Mouse (Mus musculus) forebrain, embryonic 14.5 days (tissue): ENCODE results near the gene Ezr. TPM values are rescaled to one million over a fixed set of nuclear protein-coding genes. Genes with fewer than 3 reads are reported as not detected.
"Not testable (repeated sequence)": the region's sequence is repeated elsewhere in the genome, so short reads cannot be mapped to it uniquely, and the experiment has no call there.

Experiments used
- ATAC-seq: fragments of 200-750 bp; cut with Nextera tagmentation; 2 replicates; pipeline ENCODE4 v1.8.0; 2017; ENCODE audit warnings: mild to moderate bottlenecking, moderate library complexity
- DNase-seq: peaks from one replicate; pipeline ENCODE4 v3.0.0-alpha.2; 2015; ENCODE audit warnings: low spot score
- H3K27ac ChIP-seq: fragments of 300-500 bp; sonication (generic); 2 replicates; pipeline ENCODE4 v1.5.1; 2014; ENCODE audit warnings: low read depth, mild to moderate bottlenecking, control low read depth, low read length, moderate library complexity
- H3K27me3 ChIP-seq: fragments of 300-500 bp; sonication (generic); replicated peaks from 2 replicates; pipeline ENCODE4 v1.6.1; 2014; ENCODE audit warnings: low read length, control low read depth, mixed read lengths; ENCODE audit not compliant: control insufficient read depth, insufficient read depth
- H3K36me3 ChIP-seq: fragments of 300-500 bp; sonication (generic); 2 replicates; pipeline ENCODE4 v1.6.1; 2014; ENCODE audit warnings: low read length, control low read depth; ENCODE audit not compliant: control insufficient read depth, insufficient read depth
- H3K4me1 ChIP-seq: fragments of 300-500 bp; sonication (generic); 2 replicates; pipeline ENCODE4 v1.6.1; 2014; ENCODE audit warnings: antibody characterized with exemption, low read length, control low read depth; ENCODE audit not compliant: control insufficient read depth, insufficient read depth
- H3K4me2 ChIP-seq: fragments of 300-500 bp; sonication (generic); 2 replicates; pipeline ENCODE4 v1.6.1; 2014; ENCODE audit warnings: mild to moderate bottlenecking, control low read depth, low read length
- H3K4me3 ChIP-seq: fragments of 300-500 bp; sonication (generic); 2 replicates; pipeline ENCODE4 v1.5.1; 2014; ENCODE audit warnings: low read depth, low read length, control low read depth
- H3K9ac ChIP-seq: fragments of 300-500 bp; sonication (generic); 2 replicates; pipeline ENCODE4 v1.6.1; 2014; ENCODE audit warnings: mild to moderate bottlenecking, low read length, control low read depth, moderate library complexity
- H3K9me3 ChIP-seq: fragments of 300-500 bp; sonication (generic); replicated peaks from 2 replicates; pipeline ENCODE4 v1.6.1; 2016; ENCODE audit warnings: low read length, control low read depth, mixed read lengths; ENCODE audit not compliant: control insufficient read depth
- WGBS: fragments of 180-500 bp; shearing (Covaris S2); extraction: QIAGEN DNeasy Blood & Tissue Kit; methylation state at CpG from one replicate; pipeline ENCODE4 v1.1.7; 2014; 5-methylcytosine and 5-hydroxymethylcytosine counted together
- polyA plus RNA-seq: library from polyadenylated mRNA; unstranded; fragments of >200 nt; fragmentation: Nextera tagmentation; extraction: Ambion mirVana; gene quantifications from 2 replicates; pipeline ENCODE4 v1.2.1, GENCODE M21; 2014

Ezr gene
- polyA plus RNA-seq, 1 experiment from 2014 or later, result 94.0 TPM

GRCm38 (mm10) chr17:6703381-6704270, 79.0 kb downstream of the Ezr start:
- H3K4me1 ChIP-seq, H3K36me3 ChIP-seq, H3K4me2 ChIP-seq, H3K4me3 ChIP-seq, H3K9me3 ChIP-seq, H3K9ac ChIP-seq, H3K27me3 ChIP-seq: not testable (repeated sequence)
- WGBS, result 2% methylated on average over 4 of the region's 9 CpGs
- DNase-seq (peak; percentile 79), ATAC-seq (peak; percentile 95)
- H3K27ac ChIP-seq, result peak overlapping the region; percentile 58

- peak; percentile 47 for ATAC-seq
- not testable (repeated sequence) for H3K4me3 ChIP-seq, H3K9ac ChIP-seq, H3K36me3 ChIP-seq, H3K27me3 ChIP-seq, H3K27ac ChIP-seq, H3K4me2 ChIP-seq, DNase-seq, H3K9me3 ChIP-seq, H3K4me1 ChIP-seq
- 39% methylated on average over 2 of the region's 8 CpGs for WGBS
These were observed 79.9 kb downstream of the Ezr start for GRCm38 (mm10) chr17:6702625-6703221.

DNA sequence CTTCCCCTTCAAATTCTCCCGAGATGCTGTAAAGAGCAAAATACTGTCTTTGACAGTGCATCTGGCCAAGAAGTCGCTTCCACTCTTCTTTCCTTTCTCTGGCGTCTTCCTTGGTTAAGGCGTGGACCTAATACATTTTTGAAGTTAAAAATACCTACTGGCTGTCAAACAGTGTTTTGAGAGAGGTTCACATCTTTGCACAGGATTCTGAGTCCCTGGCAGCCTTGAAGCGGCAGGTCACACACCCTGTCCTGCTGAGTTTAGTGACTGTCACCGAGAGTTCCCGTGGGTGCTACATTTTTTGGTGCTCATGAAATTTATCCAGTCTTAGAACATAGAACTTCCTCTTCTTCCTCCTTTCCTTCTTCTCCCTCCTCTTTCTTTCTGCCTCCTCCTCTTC, 82.5 kb downstream of the Ezr start:
- WGBS, result 76% methylated on average over 3 of the region's 7 CpGs
- not testable (repeated sequence) for H3K36me3 ChIP-seq, ATAC-seq, H3K27ac ChIP-seq, H3K27me3 ChIP-seq, H3K4me1 ChIP-seq, DNase-seq, H3K4me3 ChIP-seq, H3K9me3 ChIP-seq, H3K4me2 ChIP-seq, H3K9ac ChIP-seq

DNA sequence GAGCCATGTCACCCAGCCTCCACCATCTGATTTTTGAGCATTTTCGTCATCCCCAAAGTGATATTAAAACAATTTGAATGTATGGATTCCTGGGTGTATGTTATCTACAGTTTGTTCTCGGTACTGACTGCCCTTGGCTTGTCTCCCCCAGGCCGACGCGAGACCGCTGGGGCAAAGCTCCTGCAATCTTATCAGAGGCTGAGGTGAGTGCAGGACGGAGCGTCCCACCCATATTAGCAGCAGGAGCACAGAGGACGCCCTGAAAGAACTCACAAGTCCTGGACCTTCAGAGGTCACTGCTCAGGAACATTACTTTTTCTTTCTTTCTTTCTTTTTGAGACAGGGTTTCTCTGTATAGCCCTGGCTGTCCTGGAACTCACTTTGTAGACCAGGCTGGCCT, 83.1 kb downstream of the Ezr start:
- not testable (repeated sequence) for H3K4me2 ChIP-seq, H3K27ac ChIP-seq, H3K36me3 ChIP-seq, H3K27me3 ChIP-seq, H3K9me3 ChIP-seq, H3K4me1 ChIP-seq, ATAC-seq, DNase-seq, H3K9ac ChIP-seq, H3K4me3 ChIP-seq
- 95% methylated on average over 8 of the region's 9 CpGs for WGBS

- WGBS, result 69% methylated on average over 2 of the region's 4 CpGs
- peak; percentile 50 for DNase-seq
- not testable (repeated sequence) for H3K9me3 ChIP-seq, H3K4me2 ChIP-seq, H3K4me3 ChIP-seq, H3K27me3 ChIP-seq, H3K27ac ChIP-seq, H3K9ac ChIP-seq, H3K4me1 ChIP-seq, H3K36me3 ChIP-seq
- ATAC-seq, result 0 out of 2 replicates have a peak, but pooled peaks have one; percentile 78
These were observed 85.3 kb downstream of the Ezr start for GRCm38 (mm10) chr17:6697224-6697775.

DNA sequence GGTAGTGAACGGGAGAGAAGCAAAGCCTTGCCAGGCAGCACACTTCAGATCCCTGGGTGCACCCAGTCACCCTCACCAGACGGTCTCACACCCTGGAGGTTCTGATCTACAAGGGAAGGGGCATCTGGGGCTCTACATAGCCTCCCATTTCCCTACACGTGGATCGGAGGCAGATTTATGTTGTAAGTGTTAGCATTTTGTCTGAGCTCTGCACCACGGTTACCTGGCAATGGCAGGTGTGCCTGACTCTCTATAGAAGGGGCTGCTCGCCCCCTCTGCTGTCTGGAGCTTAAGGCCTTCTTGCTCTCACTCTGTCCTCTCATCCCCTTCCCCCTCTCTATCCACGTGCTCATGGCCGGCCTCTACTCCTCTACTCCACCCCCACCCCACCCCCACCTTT, 86.1 kb downstream of the Ezr start:
- not testable (repeated sequence) for H3K9ac ChIP-seq, H3K9me3 ChIP-seq, DNase-seq, H3K4me3 ChIP-seq, H3K27ac ChIP-seq, H3K4me1 ChIP-seq, H3K4me2 ChIP-seq, ATAC-seq, H3K27me3 ChIP-seq, H3K36me3 ChIP-seq
- WGBS, result 60% methylated on average over 8 of the region's 8 CpGs

DNA sequence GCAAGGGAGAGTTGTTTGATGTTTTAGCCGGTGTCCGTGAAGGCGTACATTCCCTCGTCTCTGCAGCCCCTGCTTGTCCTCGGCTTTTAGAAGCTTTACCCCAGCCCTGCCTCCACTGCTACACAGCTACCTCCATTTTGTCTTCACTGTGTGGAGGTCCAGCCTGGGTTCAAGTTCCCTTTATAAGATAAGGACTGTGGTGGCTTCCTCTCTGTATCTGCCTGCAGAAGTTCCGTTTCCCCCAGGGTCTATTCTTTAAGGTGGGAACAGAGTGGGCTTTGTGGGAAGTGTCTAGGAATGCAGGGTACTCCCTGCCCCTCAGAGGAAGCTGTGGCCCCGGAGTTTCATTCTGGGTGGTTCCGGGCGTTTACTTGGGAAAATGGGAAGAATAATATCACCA, 86.9 kb downstream of the Ezr start:
- not testable (repeated sequence) for H3K27ac ChIP-seq, H3K27me3 ChIP-seq, H3K4me2 ChIP-seq, H3K9ac ChIP-seq, DNase-seq, ATAC-seq, H3K9me3 ChIP-seq, H3K36me3 ChIP-seq, H3K4me1 ChIP-seq, H3K4me3 ChIP-seq
- 76% methylated on average over 9 of the region's 9 CpGs for WGBS

- not testable (repeated sequence) for H3K4me1 ChIP-seq, H3K27me3 ChIP-seq, H3K4me2 ChIP-seq, H3K36me3 ChIP-seq, H3K27ac ChIP-seq, H3K9ac ChIP-seq, H3K4me3 ChIP-seq, H3K9me3 ChIP-seq, ATAC-seq
- DNase-seq, result peak; percentile 65
- 4% methylated on average over 2 of the region's 2 CpGs for WGBS
These were observed 91.0 kb downstream of the Ezr start for GRCm38 (mm10) chr17:6691596-6691995.

DNA sequence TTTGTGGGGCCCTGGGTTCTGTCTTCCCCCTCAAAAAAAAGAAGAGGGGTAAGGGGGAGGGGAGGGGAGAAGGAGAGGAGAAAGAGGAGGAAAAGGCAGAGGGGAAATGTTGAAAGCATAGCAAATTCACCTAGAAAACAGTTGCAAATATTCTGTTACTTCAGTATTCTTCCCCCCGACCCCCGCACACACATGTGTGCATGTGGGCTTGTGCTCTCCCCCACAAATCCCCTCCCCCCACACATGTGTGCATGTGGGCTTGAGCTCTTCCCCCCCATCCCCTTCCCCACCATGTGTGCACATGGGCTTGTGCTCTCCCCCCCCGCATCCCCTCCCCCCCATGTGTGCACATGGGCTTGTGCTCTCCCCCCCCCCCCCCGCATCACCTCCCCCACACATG, 93.2 kb downstream of the Ezr start:
- H3K9me3 ChIP-seq, DNase-seq, H3K27ac ChIP-seq, H3K9ac ChIP-seq, H3K4me2 ChIP-seq, H3K27me3 ChIP-seq, H3K4me3 ChIP-seq, ATAC-seq, H3K4me1 ChIP-seq, H3K36me3 ChIP-seq: not testable (repeated sequence)
- WGBS, result 78% methylated on average over 3 of the region's 4 CpGs
